Mouse (Mus musculus): Measurements from ENCODE around the gene Syngr3. TPM values are rescaled to one million over a fixed set of nuclear protein-coding genes. Genes with fewer than 3 reads are reported as not detected.

Gene Syngr3
- 82.5 and 94.2 TPM in 2 replicates for polyA plus RNA-seq (2012; rRNA removed)

DNA sequence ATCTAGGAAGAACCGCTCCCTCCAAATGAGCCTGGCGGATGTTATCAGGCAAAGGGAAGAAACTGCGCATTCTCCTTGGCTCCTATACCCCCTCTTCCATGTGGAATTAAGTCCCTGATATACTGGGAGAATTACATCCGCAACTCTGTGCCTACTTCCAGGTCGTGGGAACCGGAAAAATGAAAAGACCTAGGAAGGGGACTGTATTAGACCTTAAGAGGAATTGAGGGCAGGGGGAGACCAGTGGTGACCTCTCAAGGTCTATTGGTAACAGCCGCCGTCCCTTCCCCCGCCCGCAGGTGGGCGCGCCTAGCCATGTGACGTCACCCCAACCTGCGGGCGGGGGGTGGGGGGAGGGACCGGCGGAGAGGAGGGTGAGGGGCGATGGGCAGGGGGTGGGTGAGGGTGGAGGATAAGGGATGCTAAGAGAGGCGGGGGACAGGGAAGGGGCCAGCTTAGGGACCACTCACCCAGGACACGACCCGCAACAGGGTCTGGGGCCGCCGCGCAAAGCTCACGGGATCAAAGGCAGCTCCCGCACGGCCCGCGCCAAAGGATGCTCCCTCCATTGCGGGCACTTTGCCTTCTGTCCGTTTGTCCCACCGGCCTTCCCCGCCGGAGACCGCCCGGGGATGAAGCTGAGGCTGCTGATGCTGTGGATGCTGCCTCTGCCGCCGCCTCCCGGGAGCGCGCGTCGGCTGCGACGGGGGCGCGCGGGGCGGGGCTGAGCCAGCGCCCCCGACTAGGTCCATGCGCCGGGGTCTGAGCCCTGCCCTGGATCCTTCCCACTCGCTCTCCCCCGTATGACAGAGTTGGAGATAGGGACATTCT is at the start of gene Syngr3:
Gene Syngr3, minus strand, starts transcription at position 705 of the 831 bp plus-strand sequence.
- no peak for TF ChIP-seq CTCF (IDR thresholded peaks at IDR 0.05; ENCODE audit: borderline replicate concordance, extremely low read depth, insufficient read depth, insufficient read length)
- TF ChIP-seq POLR2A (IDR thresholded peaks at IDR 0.05; ENCODE audit: borderline replicate concordance, extremely low read depth, insufficient read depth, insufficient read length, poor library complexity, severe bottlenecking) = peak; percentile 38
- peak; percentile 68 for DNase-seq (ENCODE audit: low read depth)

GRCm38 (mm10) chr17:24738238-24738637 is 48.5 kb upstream of the Syngr3 start:
- no peak for TF ChIP-seq CTCF (IDR thresholded peaks at IDR 0.05; ENCODE audit: borderline replicate concordance, extremely low read depth, insufficient read depth, insufficient read length)
- no peak for TF ChIP-seq POLR2A (IDR thresholded peaks at IDR 0.05; ENCODE audit: borderline replicate concordance, extremely low read depth, insufficient read depth, insufficient read length, poor library complexity, severe bottlenecking)
- no peak for DNase-seq (ENCODE audit: low read depth)

DNA sequence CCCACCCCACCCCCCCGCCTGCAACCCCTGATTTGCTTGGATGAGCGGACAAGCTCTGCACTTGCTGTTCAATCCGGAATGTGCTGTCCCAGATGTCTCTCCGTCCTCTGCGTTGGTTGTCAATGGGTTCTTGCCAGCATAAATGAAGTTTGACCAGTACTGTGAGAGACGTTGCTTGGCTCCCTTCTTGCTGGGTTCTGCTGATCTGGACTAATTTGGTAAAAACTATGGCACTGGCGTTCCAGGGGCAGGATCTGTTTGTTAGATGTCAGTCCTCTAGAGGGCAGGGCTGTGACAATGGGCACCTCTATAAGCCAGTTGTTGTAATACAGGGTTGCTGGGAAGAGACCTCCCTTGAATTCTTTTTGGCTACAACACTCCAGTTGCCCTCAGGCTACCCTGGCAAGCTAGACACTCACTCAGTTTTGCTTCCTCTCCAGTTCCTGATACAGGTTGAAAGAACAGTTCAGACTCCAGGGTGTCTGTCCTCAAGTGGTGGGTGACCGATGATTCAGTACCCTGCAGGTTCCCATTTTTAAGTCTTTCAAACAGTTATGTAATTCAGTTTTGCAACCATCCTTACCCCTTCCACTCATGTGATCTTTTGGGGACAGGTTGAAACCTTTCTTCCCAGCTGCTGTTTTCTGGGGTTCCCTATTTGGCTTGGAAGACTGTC is 47.5 kb upstream of the Syngr3 start:
- TF ChIP-seq POLR2A (IDR thresholded peaks at IDR 0.05; ENCODE audit: borderline replicate concordance, extremely low read depth, insufficient read depth, insufficient read length, poor library complexity, severe bottlenecking) (no peak), CTCF (IDR thresholded peaks at IDR 0.05; ENCODE audit: borderline replicate concordance, extremely low read depth, insufficient read depth, insufficient read length) (no peak)
- DNase-seq (ENCODE audit: low read depth) = no peak

DNA sequence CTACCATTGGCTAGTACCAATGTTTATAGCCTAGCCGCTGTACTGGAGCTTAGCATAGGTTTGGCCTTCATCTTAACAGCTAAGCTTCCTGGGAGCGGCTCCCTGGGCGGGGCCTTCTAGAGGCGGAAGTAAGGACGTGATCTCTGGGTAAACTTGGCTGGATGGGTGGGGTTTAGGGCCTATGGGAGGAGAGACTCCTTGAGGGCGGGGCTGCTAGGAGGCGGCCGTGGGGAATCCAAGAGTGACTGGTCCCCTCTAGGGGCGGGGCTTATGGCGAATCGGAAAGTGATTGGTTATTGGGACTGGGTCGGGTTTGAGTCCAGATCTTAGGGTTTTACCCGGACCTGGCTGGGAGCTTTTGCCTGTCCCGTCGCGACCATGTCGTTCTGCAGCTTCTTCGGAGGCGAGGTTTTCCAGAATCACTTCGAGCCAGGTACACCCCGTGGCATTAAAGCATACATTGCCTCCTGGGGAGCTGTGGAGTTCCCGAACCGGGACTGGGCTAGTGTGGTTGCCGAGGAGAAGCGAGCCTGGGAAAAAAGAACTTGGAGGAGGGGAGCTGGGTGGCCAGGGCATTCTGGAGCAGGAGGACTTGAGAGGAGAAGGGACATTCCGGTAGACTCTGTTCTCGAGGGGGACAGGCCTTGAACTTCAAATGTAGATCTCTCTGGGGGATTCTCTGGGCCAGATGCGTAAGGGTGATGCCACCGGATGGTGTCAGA is 46.7 kb upstream of the Syngr3 start, which contains the start of gene Msrb1:
Gene Msrb1, plus strand, starts transcription at position 313 of the 722 bp plus-strand sequence.
- TF ChIP-seq CTCF (IDR thresholded peaks at IDR 0.05; ENCODE audit: borderline replicate concordance, extremely low read depth, insufficient read depth, insufficient read length) (no peak), POLR2A (IDR thresholded peaks at IDR 0.05; ENCODE audit: borderline replicate concordance, extremely low read depth, insufficient read depth, insufficient read length, poor library complexity, severe bottlenecking) (peak; percentile 25; the same call in 1 of the 2 replicates)
- DNase-seq (ENCODE audit: low read depth) = peak; percentile 98

DNA sequence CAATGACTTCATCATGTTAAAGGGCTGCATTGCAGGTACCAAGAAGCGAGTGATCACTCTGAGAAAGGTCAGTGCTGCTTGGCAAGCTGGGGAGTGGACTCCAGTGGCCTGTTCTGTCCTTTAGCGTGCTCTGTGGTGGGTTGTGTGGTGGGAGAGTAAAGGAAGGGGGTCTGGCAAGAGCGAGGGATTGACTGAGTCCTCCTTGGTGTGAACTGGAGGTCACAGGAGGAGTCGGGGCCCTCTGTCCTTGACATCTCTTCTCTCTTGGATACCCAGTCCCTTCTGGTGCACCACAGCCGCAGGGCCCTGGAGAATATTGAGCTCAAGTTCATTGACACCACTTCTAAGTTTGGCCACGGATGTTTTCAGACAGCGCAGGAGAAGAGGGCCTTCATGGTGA is 45.7 kb upstream of the Syngr3 start:
- no peak for DNase-seq (ENCODE audit: low read depth)
- TF ChIP-seq POLR2A (IDR thresholded peaks at IDR 0.05; ENCODE audit: borderline replicate concordance, extremely low read depth, insufficient read depth, insufficient read length, poor library complexity, severe bottlenecking) = no peak
- TF ChIP-seq CTCF (IDR thresholded peaks at IDR 0.05; ENCODE audit: borderline replicate concordance, extremely low read depth, insufficient read depth, insufficient read length) = no peak

DNA sequence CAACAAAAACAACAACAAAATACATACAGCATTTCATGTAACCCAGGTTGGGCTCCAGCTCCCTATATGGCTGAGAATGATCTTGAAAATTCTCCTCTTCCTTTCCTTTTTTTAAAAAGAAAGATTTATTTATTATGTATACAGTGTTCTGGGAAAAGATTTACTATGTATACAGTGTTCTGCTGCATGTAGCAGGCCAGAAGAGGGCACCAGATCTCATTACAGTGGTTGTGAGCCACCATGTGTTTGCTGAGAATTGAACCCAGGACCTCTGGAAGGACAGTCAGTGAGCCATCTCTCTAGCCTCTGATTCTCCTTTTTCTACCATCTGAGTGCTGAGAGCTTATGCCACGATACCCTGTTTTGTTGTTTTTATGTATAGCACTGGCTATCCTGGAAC is 44.8 kb upstream of the Syngr3 start:
- TF ChIP-seq CTCF (IDR thresholded peaks at IDR 0.05; ENCODE audit: borderline replicate concordance, extremely low read depth, insufficient read depth, insufficient read length) = no peak
- TF ChIP-seq POLR2A (IDR thresholded peaks at IDR 0.05; ENCODE audit: borderline replicate concordance, extremely low read depth, insufficient read depth, insufficient read length, poor library complexity, severe bottlenecking) = no peak
- DNase-seq (ENCODE audit: low read depth) = no peak

GRCm38 (mm10) chr17:24733434-24734050 is 43.8 kb upstream of the Syngr3 start:
- DNase-seq (ENCODE audit: low read depth) = no peak

GRCm38 (mm10) chr17:24732233-24732935 is 42.6 kb upstream of the Syngr3 start:
- TF ChIP-seq POLR2A (IDR thresholded peaks at IDR 0.05; ENCODE audit: borderline replicate concordance, extremely low read depth, insufficient read depth, insufficient read length, poor library complexity, severe bottlenecking) = no peak
- TF ChIP-seq CTCF (IDR thresholded peaks at IDR 0.05; ENCODE audit: borderline replicate concordance, extremely low read depth, insufficient read depth, insufficient read length) = no peak
- no peak for DNase-seq (ENCODE audit: low read depth)

More at GRCm38 (mm10) chr17:24733434-24734050, 43.8 kb upstream of the Syngr3 start:
- TF ChIP-seq CTCF (IDR thresholded peaks at IDR 0.05; ENCODE audit: borderline replicate concordance, extremely low read depth, insufficient read depth, insufficient read length) (no peak), POLR2A (IDR thresholded peaks at IDR 0.05; ENCODE audit: borderline replicate concordance, extremely low read depth, insufficient read depth, insufficient read length, poor library complexity, severe bottlenecking) (no peak)

DNA sequence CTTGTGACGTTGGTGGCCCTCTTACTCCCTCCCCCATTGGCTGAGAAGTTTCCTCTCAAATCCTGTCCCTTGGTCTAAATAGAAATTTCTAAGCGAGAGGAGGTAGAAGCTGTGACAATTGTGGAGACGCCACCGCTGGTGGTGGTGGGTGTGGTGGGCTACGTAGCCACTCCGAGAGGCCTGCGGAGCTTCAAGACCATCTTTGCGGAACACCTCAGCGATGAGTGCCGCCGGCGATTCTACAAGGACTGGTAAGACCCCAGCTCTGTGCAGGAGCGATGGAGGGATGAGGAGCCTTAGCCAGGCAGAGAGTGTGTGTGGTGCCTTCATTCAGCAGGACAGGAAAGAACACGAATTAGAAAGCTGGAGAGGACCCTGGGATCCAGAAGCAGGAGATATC is 41.0 kb upstream of the Syngr3 start:
- no peak for TF ChIP-seq POLR2A (IDR thresholded peaks at IDR 0.05; ENCODE audit: borderline replicate concordance, extremely low read depth, insufficient read depth, insufficient read length, poor library complexity, severe bottlenecking)
- no peak for TF ChIP-seq CTCF (IDR thresholded peaks at IDR 0.05; ENCODE audit: borderline replicate concordance, extremely low read depth, insufficient read depth, insufficient read length)
- no peak for DNase-seq (ENCODE audit: low read depth)

GRCm38 (mm10) chr17:24729067-24729466 is 39.3 kb upstream of the Syngr3 start:
- no peak for DNase-seq (ENCODE audit: low read depth)
- TF ChIP-seq CTCF (IDR thresholded peaks at IDR 0.05; ENCODE audit: borderline replicate concordance, extremely low read depth, insufficient read depth, insufficient read length) = no peak
- no peak for TF ChIP-seq POLR2A (IDR thresholded peaks at IDR 0.05; ENCODE audit: borderline replicate concordance, extremely low read depth, insufficient read depth, insufficient read length, poor library complexity, severe bottlenecking)

All from brain, embryonic 14.5 days (tissue).